Comparison of ENCODE assay signal across 8 mouse cellular contexts in genomic region chr3:105706366-105707020, GRCm38 (mm10). TPM values are rescaled to one million over a fixed set of nuclear protein-coding genes. Genes with fewer than 3 reads are reported as not detected.
DNase-seq lines count a peak whose midpoint lies in the region; ATAC-seq and TF ChIP-seq lines count a peak whose summit lies in the region.

No protein-coding gene starts in this region.

- ATAC-seq in forebrain, embryonic 16.5 days = no peak
- no peak for ATAC-seq in heart, embryonic 13.5 days (ENCODE audit: extremely low read depth, insufficient number of reproducible peaks, low FRiP score, low TSS enrichment)
- no peak for ATAC-seq in limb, embryonic 15.5 days (ENCODE audit: insufficient number of reproducible peaks, low FRiP score, low TSS enrichment, low read depth)
- ATAC-seq in stomach, postnatal 0 days (ENCODE audit: low FRiP score, low TSS enrichment) = no peak

- no peak for TF ChIP-seq CTCF in stomach, postnatal 0 days (IDR thresholded peaks at IDR 0.05; ENCODE audit: low read depth)

- peaks cover 51% of the 10 kb centered on the region for H3K4me1 ChIP-seq in forebrain, embryonic 10.5 days
- H3K4me1 ChIP-seq in forebrain, embryonic 16.5 days (replicated peaks; ENCODE audit: control insufficient read depth, insufficient read depth, low read length) = peaks cover 22% of the 10 kb centered on the region
- H3K4me1 ChIP-seq in brown adipose tissue, adult 24 weeks (ENCODE audit: control insufficient read depth, insufficient read depth, insufficient read length, low read length) = peaks cover 22% of the 10 kb centered on the region
- peaks cover 67% of the 10 kb centered on the region for H3K4me1 ChIP-seq in heart, embryonic 13.5 days
- H3K4me1 ChIP-seq in limb, embryonic 15.5 days = peaks cover 30% of the 10 kb centered on the region
- H3K4me1 ChIP-seq in stomach, postnatal 0 days (replicated peaks; ENCODE audit: control insufficient read depth, insufficient read depth) = peaks cover 2% of the 10 kb centered on the region

- no peak overlapping the region for H3K9ac ChIP-seq in forebrain, embryonic 16.5 days (replicated peaks; ENCODE audit: low read depth, low read length)
- H3K9ac ChIP-seq in heart, embryonic 13.5 days = no peak overlapping the region
- no peak overlapping the region for H3K9ac ChIP-seq in limb, embryonic 15.5 days
- peak overlapping the region; percentile 64; the same call in 1 of the 2 replicates for H3K9ac ChIP-seq in stomach, postnatal 0 days (ENCODE audit: low read length)

- peaks cover 63% of the 10 kb centered on the region for H3K27me3 ChIP-seq in forebrain, embryonic 10.5 days (ENCODE audit: poor library complexity, severe bottlenecking)
- no peaks in the 10 kb centered on the region for H3K27me3 ChIP-seq in forebrain, embryonic 16.5 days (replicated peaks; ENCODE audit: control insufficient read depth, insufficient read depth, low read length)
- H3K27me3 ChIP-seq in heart, embryonic 13.5 days (replicated peaks) = peaks cover 11% of the 10 kb centered on the region; the same call in 1 of the 2 replicates
- peaks cover 21% of the 10 kb centered on the region for H3K27me3 ChIP-seq in limb, embryonic 15.5 days
- H3K27me3 ChIP-seq in stomach, postnatal 0 days (ENCODE audit: control insufficient read depth, insufficient read depth, low read length) = no peaks in the 10 kb centered on the region

- H3K36me3 ChIP-seq in forebrain, embryonic 10.5 days (replicated peaks) = no peaks in the 10 kb centered on the region
- H3K36me3 ChIP-seq in forebrain, embryonic 16.5 days (ENCODE audit: control insufficient read depth, insufficient read depth) = no peaks in the 10 kb centered on the region
- no peaks in the 10 kb centered on the region for H3K36me3 ChIP-seq in heart, embryonic 13.5 days
- H3K36me3 ChIP-seq in limb, embryonic 15.5 days = no peaks in the 10 kb centered on the region
- H3K36me3 ChIP-seq in stomach, postnatal 0 days (ENCODE audit: control insufficient read depth, insufficient read depth, low read length) = no peaks in the 10 kb centered on the region

- no peak for TF ChIP-seq EP300 in stomach, postnatal 0 days (optimal IDR thresholded peaks at IDR 0.05)

- no peak overlapping the region for H3K27ac ChIP-seq in forebrain, embryonic 10.5 days
- H3K27ac ChIP-seq in forebrain, embryonic 16.5 days (ENCODE audit: low read length) = no peak overlapping the region
- H3K27ac ChIP-seq in brown adipose tissue, adult 24 weeks (replicated peaks; ENCODE audit: low read depth, low read length) = no peak overlapping the region; the same call in 1 of the 2 replicates
- no peak overlapping the region for H3K27ac ChIP-seq in heart, embryonic 13.5 days (replicated peaks)
- H3K27ac ChIP-seq in limb, embryonic 15.5 days = no peak overlapping the region
- no peak overlapping the region for H3K27ac ChIP-seq in stomach, postnatal 0 days (replicated peaks)

- 33% methylated on average over 4 of the region's 4 CpGs for WGBS in forebrain, embryonic 10.5 days
- 32% methylated on average over 4 of the region's 4 CpGs for WGBS in forebrain, embryonic 16.5 days
- 43% methylated on average over 4 of the region's 4 CpGs for WGBS in heart, embryonic 13.5 days
- 43% methylated on average over 4 of the region's 4 CpGs for WGBS in limb, embryonic 15.5 days
- whole genome bisulfite sequencing in stomach, postnatal 0 days = 44% methylated on average over 4 of the region's 4 CpGs

- H3K4me2 ChIP-seq in forebrain, embryonic 16.5 days (ENCODE audit: low read length) = no peak overlapping the region
- H3K4me2 ChIP-seq in heart, embryonic 13.5 days = peak overlapping the region; percentile 97
- H3K4me2 ChIP-seq in limb, embryonic 15.5 days = peak overlapping the region; percentile 96
- H3K4me2 ChIP-seq in stomach, postnatal 0 days (replicated peaks; ENCODE audit: low read depth) = peak overlapping the region; percentile 90

- peak overlapping the region; percentile 60; the same call in 1 of the 2 replicates for H3K4me3 ChIP-seq in forebrain, embryonic 10.5 days
- H3K4me3 ChIP-seq in forebrain, embryonic 16.5 days (replicated peaks; ENCODE audit: low read length) = no peak overlapping the region
- H3K4me3 ChIP-seq in brown adipose tissue, adult 24 weeks (ENCODE audit: insufficient read depth, low read depth, low read length) = peak overlapping the region; percentile 65
- peak overlapping the region; percentile 62 for H3K4me3 ChIP-seq in heart, embryonic 13.5 days
- H3K4me3 ChIP-seq in limb, embryonic 15.5 days = peak overlapping the region; percentile 58
- H3K4me3 ChIP-seq in stomach, postnatal 0 days (ENCODE audit: low read depth, low read length) = peak overlapping the region; percentile 61

- H3K9me3 ChIP-seq in forebrain, embryonic 10.5 days = no peaks in the 10 kb centered on the region
- H3K9me3 ChIP-seq in forebrain, embryonic 16.5 days (ENCODE audit: control insufficient read depth, low read length) = no peaks in the 10 kb centered on the region
- H3K9me3 ChIP-seq in heart, embryonic 13.5 days = no peaks in the 10 kb centered on the region
- H3K9me3 ChIP-seq in limb, embryonic 15.5 days = no peaks in the 10 kb centered on the region
- no peaks in the 10 kb centered on the region for H3K9me3 ChIP-seq in stomach, postnatal 0 days (ENCODE audit: control insufficient read depth, low read length)

- DNase-seq in forebrain, embryonic 10.5 days (ENCODE audit: extremely low spot score, low spot score) = no peak
- no peak for DNase-seq in stomach, postnatal 0 days (ENCODE audit: low spot score)
- DNase-seq in adrenal gland, postnatal 25 days = no peak
- DNase-seq in ovary, postnatal 36 days (ENCODE audit: low spot score) = no peak

RNA-seq across cellular contexts. Expression of gene Inka2, which starts 2.1 kb away (rescaled TPM):
- 1.5 and 2.0 TPM in 2 replicates for polyA plus RNA-seq in forebrain, embryonic 10.5 days (2016; fragmentation: Nextera tagmentation; extraction: Ambion mirVana)
- 3.2 and 3.9 TPM in 2 replicates for polyA plus RNA-seq in forebrain, embryonic 16.5 days (2015; fragmentation: Nextera tagmentation; extraction: Ambion mirVana)
- polyA plus RNA-seq in brown adipose tissue, adult 24 weeks (2012; ENCODE audit: insufficient read depth, insufficient read length, missing spikeins) = 1.3 and 3.7 TPM in 2 replicates
- 2.0 and 2.3 TPM in 2 replicates for polyA plus RNA-seq in heart, embryonic 13.5 days (2015; fragmentation: Nextera tagmentation; extraction: Ambion mirVana)
- polyA plus RNA-seq in limb, embryonic 15.5 days (2015; fragmentation: Nextera tagmentation; extraction: Ambion mirVana) = 3.3 and 5.6 TPM in 2 replicates
- 2.8 and 2.9 TPM in 2 replicates for polyA plus RNA-seq in stomach, postnatal 0 days (2015; fragmentation: Nextera tagmentation; extraction: Ambion mirVana)
- 2.3 and 4.2 TPM in 2 replicates for total RNA-seq in adrenal gland, postnatal 25 days (2021)

RNA-seq across cellular contexts. Expression of gene Ddx20, which starts 19.1 kb away (rescaled TPM):
- 51.3 and 54.1 TPM in 2 replicates for polyA plus RNA-seq in forebrain, embryonic 10.5 days (2016; fragmentation: Nextera tagmentation; extraction: Ambion mirVana)
- 31.6 and 35.3 TPM in 2 replicates for polyA plus RNA-seq in forebrain, embryonic 16.5 days (2015; fragmentation: Nextera tagmentation; extraction: Ambion mirVana)
- 2.7 and 5.4 TPM in 2 replicates for polyA plus RNA-seq in brown adipose tissue, adult 24 weeks (2012; ENCODE audit: insufficient read depth, insufficient read length, missing spikeins)
- 18.1 and 20.2 TPM in 2 replicates for polyA plus RNA-seq in heart, embryonic 13.5 days (2015; fragmentation: Nextera tagmentation; extraction: Ambion mirVana)
- 29.8 and 31.4 TPM in 2 replicates for polyA plus RNA-seq in limb, embryonic 15.5 days (2015; fragmentation: Nextera tagmentation; extraction: Ambion mirVana)
- 14.7 and 16.0 TPM in 2 replicates for polyA plus RNA-seq in stomach, postnatal 0 days (2015; fragmentation: Nextera tagmentation; extraction: Ambion mirVana)
- total RNA-seq in adrenal gland, postnatal 25 days (2021) = 18.5 and 22.0 TPM in 2 replicates
